Mouse (Mus musculus) hindbrain, embryonic 16.5 days (tissue): ENCODE data around the gene Rarres2. TPM values are rescaled to one million over a fixed set of nuclear protein-coding genes. Genes with fewer than 3 reads are reported as not detected.

ENCODE experiments used
- polyA plus RNA-seq: library from polyadenylated mRNA; unstranded; fragments of >200 nt; fragmentation: Nextera tagmentation; extraction: Ambion mirVana; gene quantifications from 2 replicates; pipeline ENCODE4 v1.2.1, GENCODE M21; 2015

Rarres2 gene
- polyA plus RNA-seq, 1 experiment from 2014 or later, result 7.8 TPM

Other genes starting within 250 kb of the Rarres2 start
- gene Krba1, start 177.2 kb downstream of the Rarres2 start, polyA plus RNA-seq, result 26.2 and 27.6 TPM in 2 replicates
- 26.3 and 27.8 TPM in 2 replicates for gene Zfp467, start 127.0 kb downstream of the Rarres2 start, polyA plus RNA-seq
- 0.22 and 0.29 TPM in 2 replicates for gene Sspo, start 124.6 kb downstream of the Rarres2 start, polyA plus RNA-seq
- 358 and 389 TPM in 2 replicates for gene Atp6v0e2, start 35.2 kb downstream of the Rarres2 start, polyA plus RNA-seq
- 20.7 and 29.5 TPM in 2 replicates for gene Lrrc61, start 18.0 kb downstream of the Rarres2 start, polyA plus RNA-seq
- gene Gm45021, start 16.8 kb upstream of the Rarres2 start, polyA plus RNA-seq, result not detected in 2 replicates
- gene Repin1, start 21.1 kb upstream of the Rarres2 start, polyA plus RNA-seq, result 41.9 and 45.6 TPM in 2 replicates
- 0.87 TPM in 1 of 2 replicates, not detected in the other for gene Gm44965, start 21.2 kb upstream of the Rarres2 start, polyA plus RNA-seq
- gene Zfp775, start 29.3 kb upstream of the Rarres2 start, polyA plus RNA-seq, result 11.4 and 13.8 TPM in 2 replicates
- 31.7 and 34.3 TPM in 2 replicates for gene AI854703, start 54.0 kb upstream of the Rarres2 start, polyA plus RNA-seq
- 0.59 and 0.71 TPM in 2 replicates for gene Gimap8, start 74.4 kb upstream of the Rarres2 start, polyA plus RNA-seq
- gene Gimap9, start 103.3 kb upstream of the Rarres2 start, polyA plus RNA-seq, result 1.8 and 2.3 TPM in 2 replicates
- 1.3 and 2.3 TPM in 2 replicates for gene Gimap4, start 111.8 kb upstream of the Rarres2 start, polyA plus RNA-seq
- gene Gimap6, start 135.4 kb upstream of the Rarres2 start, polyA plus RNA-seq, result 7.5 and 8.1 TPM in 2 replicates
- gene Gm28053, start 145.8 kb upstream of the Rarres2 start, polyA plus RNA-seq, result 1.0 and 1.4 TPM in 2 replicates
- gene Gimap7, start 145.8 kb upstream of the Rarres2 start, polyA plus RNA-seq, result not detected in 2 replicates
- 4.8 and 5.7 TPM in 2 replicates for gene Gimap1, start 166.3 kb upstream of the Rarres2 start, polyA plus RNA-seq
- 1.5 and 1.8 TPM in 2 replicates for gene Gimap5, start 173.4 kb upstream of the Rarres2 start, polyA plus RNA-seq
- gene Gimap3, start 198.1 kb upstream of the Rarres2 start, polyA plus RNA-seq, result not detected in 2 replicates